Mouse (Mus musculus) G1E-ER4 (cell line): ENCODE results near the gene Hmcn2. TPM values are rescaled to one million over a fixed set of nuclear protein-coding genes. Genes with fewer than 3 reads are reported as not detected.

ENCODE experiments used
- GATA1 ChIP-seq: IDR thresholded peaks from one replicate; pipeline ENCODE4 v1.8.0; 2012; ENCODE audit warnings: low read length, inconsistent platforms
- polyA plus RNA-seq: library from polyadenylated mRNA; stranded (reverse); fragments of >175 nt; gene quantifications from 2 replicates; pipeline ENCODE4 v1.2.3, GENCODE M21; 2012

Gene Hmcn2
- polyA plus RNA-seq, 1 experiment = not detected

DNA sequence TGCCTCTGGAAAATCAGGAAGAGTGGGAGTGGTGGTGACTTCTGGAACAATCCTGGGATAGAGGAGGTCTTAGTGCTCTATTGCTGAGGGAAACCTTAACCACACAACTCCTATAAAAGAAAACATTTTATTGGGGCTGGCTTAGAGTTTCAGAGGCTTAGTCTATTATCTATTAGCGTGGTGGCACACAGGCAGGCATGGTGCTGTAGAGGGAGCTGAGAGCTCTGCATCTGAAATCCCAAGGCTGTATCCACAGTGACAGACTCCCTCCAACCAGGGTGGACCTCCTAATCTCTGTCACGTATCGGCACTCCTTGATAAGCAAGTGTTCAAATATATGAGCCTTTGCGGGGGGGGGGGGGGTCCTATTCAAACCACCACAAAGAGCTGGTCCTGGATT lies 15.4 kb upstream of the Hmcn2 start:
- no peak for TF ChIP-seq GATA1

- TF ChIP-seq GATA1 = no peak
Observed at GRCm38 (mm10) chr2:31299266-31299665, 14.9 kb upstream of the Hmcn2 start.

- no peak for TF ChIP-seq GATA1
Observed at GRCm38 (mm10) chr2:31299996-31300395, 14.2 kb upstream of the Hmcn2 start.

DNA sequence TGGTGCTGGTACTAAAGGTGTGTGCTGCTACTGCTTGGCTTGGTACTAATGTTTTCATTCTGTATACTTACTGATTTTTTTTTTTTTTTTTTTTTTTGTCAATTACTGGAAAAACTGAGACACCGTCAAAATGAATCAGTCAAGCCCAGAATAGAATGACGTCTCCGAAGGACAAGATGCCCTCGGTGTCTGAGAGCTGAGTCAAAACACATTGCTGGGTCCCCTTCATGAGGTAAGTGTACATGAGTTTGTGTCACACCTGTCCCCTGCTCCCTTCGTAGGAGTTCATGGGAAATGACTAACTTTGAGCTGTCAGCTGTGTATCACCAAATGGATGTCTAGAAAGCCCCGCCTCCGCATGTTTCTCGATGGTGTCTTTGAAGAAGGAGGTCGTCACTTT lies 11.0 kb upstream of the Hmcn2 start:
- TF ChIP-seq GATA1 = no peak

DNA sequence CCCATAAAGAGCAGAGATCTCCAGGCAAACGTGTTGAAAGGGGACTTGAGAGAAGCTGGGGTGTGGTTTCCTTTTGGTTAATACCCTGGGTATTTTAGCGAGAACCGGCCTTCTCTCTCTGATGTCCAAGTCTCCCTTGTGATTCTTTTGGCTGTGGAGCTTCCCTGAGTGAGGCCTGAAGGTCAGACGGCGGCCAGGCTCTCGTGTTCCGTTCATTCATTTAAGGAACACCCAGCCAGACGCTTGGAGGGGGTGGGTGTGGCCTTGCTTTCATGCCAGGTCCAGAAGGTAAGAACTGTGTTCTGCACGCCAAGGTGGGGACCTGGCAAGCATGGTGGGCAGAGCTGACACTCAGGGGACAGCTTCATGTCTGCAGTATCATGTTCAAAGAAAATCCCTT lies 10.0 kb upstream of the Hmcn2 start:
- no peak for TF ChIP-seq GATA1

DNA sequence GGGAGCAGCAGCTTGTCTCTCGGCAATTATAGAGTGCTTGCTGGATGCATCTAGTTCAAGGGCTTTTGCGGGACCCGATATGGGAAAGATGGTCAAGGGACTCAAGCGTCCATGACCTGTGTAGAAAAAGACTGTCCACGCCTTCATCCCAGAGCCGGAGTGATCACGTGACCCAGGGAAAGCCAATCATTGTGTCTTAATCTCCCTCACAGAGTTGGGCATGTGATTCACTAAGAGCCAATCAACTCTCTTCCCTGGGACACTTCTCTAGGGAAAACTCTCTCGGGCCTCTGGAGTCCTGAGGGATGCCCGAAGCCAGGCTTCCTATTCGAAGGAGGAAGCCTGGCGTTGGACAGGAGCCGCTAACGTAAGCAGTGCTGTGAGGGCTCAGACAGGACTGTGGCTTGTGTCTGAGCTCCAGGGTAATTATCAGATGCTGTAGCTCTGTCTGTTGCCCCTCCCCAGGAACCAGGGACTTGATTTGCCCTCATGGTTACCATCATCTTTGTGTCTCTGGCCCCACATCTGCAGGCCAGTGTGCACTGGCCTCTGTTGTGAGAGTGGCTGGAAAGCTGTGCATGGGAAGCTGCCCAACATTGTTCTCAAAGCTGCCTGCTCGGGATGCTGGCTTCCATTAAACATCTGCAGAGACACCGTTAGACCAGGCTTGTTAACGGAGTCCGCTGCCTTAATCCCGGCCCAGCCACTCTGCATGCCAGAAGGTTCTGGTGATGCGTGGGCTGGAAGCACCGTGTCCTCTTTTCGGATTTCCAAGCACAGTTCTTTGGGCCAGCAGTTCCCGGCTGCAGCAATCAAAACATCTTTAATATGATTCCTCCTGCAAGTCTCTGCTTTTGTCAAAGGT lies 9.2 kb upstream of the Hmcn2 start:
- no peak for TF ChIP-seq GATA1

DNA sequence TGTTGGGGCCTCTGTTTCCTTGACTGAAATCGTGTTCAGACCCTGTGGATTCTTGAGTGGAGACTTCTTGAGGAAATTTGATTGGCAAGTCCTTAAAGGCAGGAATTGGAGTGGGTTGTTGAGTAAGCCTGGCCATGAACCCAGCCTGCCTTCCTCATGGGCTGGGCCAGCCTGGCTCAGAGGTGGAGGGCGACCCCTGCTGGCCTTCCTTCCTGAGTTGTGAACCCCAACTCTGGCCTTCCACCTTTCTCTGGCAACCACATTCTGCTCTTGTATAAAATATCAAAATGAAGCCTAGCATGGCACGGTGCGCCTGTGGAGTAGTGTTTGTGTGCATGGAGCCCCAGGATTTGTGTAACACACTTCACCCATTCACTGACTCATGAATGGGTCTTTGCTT lies 8.5 kb upstream of the Hmcn2 start:
- no peak for TF ChIP-seq GATA1

DNA sequence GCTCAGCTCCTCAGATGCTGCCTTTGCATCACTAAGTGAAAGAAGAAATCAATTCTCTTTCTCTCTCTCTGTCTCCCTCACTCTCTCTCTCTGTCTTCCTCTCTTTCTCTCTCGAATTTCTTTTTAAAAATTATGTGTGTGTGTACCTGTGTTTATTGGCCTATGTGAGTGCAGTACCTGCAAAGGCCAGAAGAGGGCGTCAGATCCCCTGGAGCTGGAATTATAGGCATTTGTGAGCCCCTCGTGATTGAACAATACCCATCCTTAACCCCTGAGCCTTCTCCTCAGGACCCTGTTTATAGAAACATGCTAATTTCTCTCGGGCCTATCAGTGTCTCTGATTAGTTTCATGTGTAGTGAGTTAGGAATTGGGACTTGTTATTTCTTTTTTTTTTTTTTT lies 6.0 kb upstream of the Hmcn2 start:
- TF ChIP-seq GATA1 = no peak

- no peak for TF ChIP-seq GATA1
Observed at GRCm38 (mm10) chr2:31309549-31309948, 4.7 kb upstream of the Hmcn2 start.

- no peak for TF ChIP-seq GATA1
Observed at GRCm38 (mm10) chr2:31318162-31318561, 3.9 kb downstream of the Hmcn2 start.

DNA sequence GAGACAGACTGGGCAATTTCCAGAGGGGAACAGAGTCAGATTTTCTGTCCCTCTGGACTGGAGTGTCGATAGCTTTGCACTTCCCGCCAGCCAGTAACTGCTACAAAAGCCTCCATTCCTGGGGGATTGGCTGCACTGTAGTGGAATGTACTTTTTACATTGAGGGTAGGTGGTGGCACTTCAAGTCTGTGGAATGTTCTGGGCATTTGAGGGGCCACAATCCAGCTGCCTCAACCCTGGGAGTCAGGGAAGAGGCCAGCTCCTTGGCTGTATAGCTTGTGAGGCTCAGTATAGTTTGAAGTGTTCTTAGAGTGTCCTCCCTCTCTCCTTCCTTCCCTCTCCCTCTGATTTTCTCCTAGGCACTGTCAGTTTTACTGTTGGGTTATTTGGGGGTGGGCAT lies 5.0 kb downstream of the Hmcn2 start:
- TF ChIP-seq GATA1 = no peak

GRCm38 (mm10) chr2:31327186-31327585 lies 13.0 kb downstream of the Hmcn2 start:
- no peak for TF ChIP-seq GATA1

DNA sequence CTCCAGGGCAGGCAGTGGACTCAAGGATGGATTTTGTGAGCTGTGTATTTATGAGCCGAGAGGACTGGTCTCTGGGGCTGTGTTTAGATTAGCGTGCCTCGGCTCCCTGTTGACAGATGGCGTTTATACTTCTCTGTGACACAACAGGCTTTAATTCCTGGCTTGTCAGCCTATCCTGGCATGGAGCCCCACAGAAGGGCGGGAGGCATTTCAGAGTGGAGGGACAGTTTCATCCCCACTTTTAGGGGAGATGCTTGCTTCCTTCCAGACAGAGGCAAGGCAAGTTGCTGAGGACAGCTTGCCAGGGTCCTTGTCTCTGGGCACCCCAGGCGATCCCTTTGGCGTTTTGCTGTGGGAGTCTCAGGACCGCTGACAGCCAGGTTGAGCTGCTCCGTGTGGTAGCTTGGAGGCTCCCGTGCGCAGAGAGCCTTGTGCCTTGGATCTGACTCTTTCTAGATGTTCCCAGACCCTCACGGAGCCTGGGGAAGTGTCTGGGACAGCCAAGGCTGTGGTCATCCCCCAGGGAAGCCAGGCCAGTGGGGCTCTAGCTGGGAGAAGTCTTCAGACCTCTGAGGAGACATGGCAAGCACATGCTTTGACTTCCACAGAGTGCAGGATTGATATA lies 23.6 kb downstream of the Hmcn2 start:
- no peak for TF ChIP-seq GATA1

GRCm38 (mm10) chr2:31339826-31340225 lies 25.6 kb downstream of the Hmcn2 start:
- no peak for TF ChIP-seq GATA1

DNA sequence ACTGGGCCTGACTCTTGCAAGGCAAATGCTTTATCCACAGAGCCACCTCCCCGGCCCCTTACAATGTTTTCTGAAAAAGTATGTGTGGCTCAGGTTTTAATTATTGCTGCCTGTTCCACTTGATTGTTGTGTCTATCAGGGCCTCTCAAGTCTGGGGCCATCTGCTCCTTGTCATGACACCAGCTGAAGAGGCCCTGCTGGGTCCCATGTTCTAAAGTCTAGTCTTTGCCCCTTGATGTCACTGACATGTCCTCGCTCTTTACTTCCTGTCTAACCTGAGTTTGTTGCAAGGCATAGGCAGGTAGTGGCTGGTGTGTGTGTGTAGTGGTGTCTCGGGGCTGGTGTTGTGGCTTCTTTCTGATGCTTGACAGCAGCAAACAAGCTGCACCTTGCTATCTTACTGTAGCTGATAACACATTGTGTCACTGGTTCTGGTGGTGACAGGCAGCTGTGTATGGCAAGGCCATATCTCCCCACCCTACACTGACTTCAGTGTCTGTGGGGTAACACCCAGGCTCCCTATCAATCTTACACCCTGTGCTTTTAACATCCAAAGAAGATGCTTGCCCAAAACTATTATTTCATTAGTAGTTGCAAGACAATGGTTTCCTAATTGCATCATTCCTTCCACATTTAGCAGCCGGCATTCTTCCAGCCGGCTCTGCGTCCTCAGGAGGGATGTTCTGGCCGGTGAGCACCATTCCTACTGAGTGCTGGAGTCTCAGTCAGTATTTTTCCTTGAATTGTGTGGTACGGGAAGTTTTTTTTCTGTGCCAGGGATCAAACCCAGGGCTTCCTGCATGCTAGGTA lies 27.7 kb downstream of the Hmcn2 start:
- no peak for TF ChIP-seq GATA1

DNA sequence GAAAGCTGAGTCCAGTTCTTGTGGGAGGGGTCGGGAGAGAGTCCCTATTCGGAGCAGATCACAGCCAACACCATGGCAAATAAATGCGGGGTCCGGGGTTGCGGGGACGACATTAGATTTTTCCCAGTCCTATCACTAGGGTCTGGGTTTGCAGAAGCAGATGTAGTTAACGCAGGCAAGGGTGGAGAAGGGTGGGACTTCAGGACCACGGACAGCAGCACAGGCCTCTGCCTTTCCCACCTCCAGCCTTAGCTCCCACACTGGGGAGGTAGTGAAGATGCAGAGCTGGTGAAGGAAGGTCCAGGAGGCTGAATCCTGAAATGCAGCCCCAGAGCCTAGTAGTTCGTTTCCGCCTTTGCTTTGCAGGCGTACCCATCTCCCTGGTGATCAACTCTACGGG lies 31.9 kb downstream of the Hmcn2 start:
- no peak for TF ChIP-seq GATA1

- TF ChIP-seq GATA1 = no peak
Observed at GRCm38 (mm10) chr2:31348373-31348772, 34.2 kb downstream of the Hmcn2 start.
